Mouse (Mus musculus): ENCODE data around the gene Lyrm2. TPM values are rescaled to one million over a fixed set of nuclear protein-coding genes. Genes with fewer than 3 reads are reported as not detected.

Lyrm2 gene
- total and polyA plus RNA-seq, 2 experiments from 2014 or later, result 27.3 to 117 TPM

DNA sequence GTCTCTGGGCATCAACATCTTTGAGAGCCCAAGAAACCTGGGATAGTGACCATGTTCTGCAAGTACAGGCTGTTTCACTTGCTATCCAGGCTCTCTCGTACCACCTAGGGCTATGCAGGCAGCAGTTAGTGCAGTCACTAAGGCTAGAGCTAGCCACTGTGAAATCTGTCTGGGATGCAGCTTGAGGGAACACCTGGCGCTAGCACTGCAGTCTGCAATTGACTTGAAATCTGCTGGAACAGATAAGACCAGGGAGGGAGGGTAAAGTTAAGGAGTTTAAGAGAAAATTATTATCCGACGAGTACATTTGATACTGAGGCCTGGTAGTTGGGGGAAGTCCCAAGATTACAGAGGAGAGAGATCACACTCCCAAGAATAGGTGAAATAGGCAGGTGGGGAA, 20.1 kb upstream of the Lyrm2 start:
- H3K27me3 ChIP-seq (ENCODE audit: insufficient read depth, low read length), result no peaks in the 10 kb centered on the region
- H3K27ac ChIP-seq (ENCODE audit: low read depth, low read length), result no peak overlapping the region
- TF ChIP-seq CTCF (IDR thresholded peaks at IDR 0.05), result no peak
- H3K9me3 ChIP-seq (ENCODE audit: low read length), result no peaks in the 10 kb centered on the region
- H3K4me1 ChIP-seq (ENCODE audit: insufficient read depth, low read length), result no peaks in the 10 kb centered on the region
- H3K4me3 ChIP-seq (ENCODE audit: low read depth, low read length), result no peak overlapping the region
- no peak for DNase-seq (ENCODE audit: low spot score)
- no peak overlapping the region for H3K4me2 ChIP-seq (ENCODE audit: low read depth, low read length, poor library complexity, severe bottlenecking)
- no peak for ATAC-seq (ENCODE audit: low FRiP score)
- peaks cover 10% of the 10 kb centered on the region for H3K36me3 ChIP-seq (ENCODE audit: insufficient read depth, low read length)
- no peak overlapping the region for H3K9ac ChIP-seq (replicated peaks; ENCODE audit: low read length, poor library complexity, severe bottlenecking)
- 86% methylated on average over 4 of the region's 4 CpGs for whole genome bisulfite sequencing

- Histone ChIP-seq H3K4me1 (ENCODE audit: insufficient read depth, low read length) (no peaks in the 10 kb centered on the region), H3K4me3 (ENCODE audit: low read depth, low read length) (no peak overlapping the region), H3K9ac (replicated peaks; ENCODE audit: low read length, poor library complexity, severe bottlenecking) (no peak overlapping the region), H3K4me2 (ENCODE audit: low read depth, low read length, poor library complexity, severe bottlenecking) (no peak overlapping the region), H3K36me3 (ENCODE audit: insufficient read depth, low read length) (no peaks in the 10 kb centered on the region), H3K27ac (ENCODE audit: low read depth, low read length) (no peak overlapping the region), H3K27me3 (ENCODE audit: insufficient read depth, low read length) (no peaks in the 10 kb centered on the region), H3K9me3 (ENCODE audit: low read length) (no peaks in the 10 kb centered on the region)
- ATAC-seq (ENCODE audit: low FRiP score) (no peak), DNase-seq (ENCODE audit: low spot score) (no peak)
- WGBS, result 91% methylated on average over 1 of the region's 1 CpGs
- no peak for TF ChIP-seq CTCF (IDR thresholded peaks at IDR 0.05)
Measured at GRCm38 (mm10) chr4:32787110-32787509, 12.9 kb upstream of the Lyrm2 start.

DNA sequence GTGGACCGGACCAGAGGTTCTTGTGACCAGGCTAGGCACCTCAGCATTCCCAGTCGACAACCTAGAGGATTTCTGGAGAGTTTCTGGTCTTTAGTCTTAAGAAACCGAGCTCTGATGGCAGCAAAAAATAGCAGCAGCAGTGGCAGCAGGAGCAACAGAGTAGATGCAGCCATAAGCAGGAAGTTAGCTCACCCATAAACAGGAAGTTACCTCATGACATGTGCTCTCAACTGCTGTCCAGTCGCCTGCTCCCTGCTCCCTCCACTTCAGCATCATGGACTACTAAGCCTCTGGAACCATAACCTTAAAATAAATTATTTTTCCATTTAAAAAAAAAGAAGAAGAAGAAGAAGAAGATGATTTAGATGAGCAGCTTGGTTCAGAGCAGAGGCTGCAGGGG, 11.0 kb upstream of the Lyrm2 start:
- Histone ChIP-seq H3K4me3 (ENCODE audit: low read depth, low read length) (no peak overlapping the region), H3K9ac (replicated peaks; ENCODE audit: low read length, poor library complexity, severe bottlenecking) (no peak overlapping the region), H3K27ac (ENCODE audit: low read depth, low read length) (no peak overlapping the region), H3K27me3 (ENCODE audit: insufficient read depth, low read length) (no peaks in the 10 kb centered on the region), H3K9me3 (ENCODE audit: low read length) (no peaks in the 10 kb centered on the region), H3K36me3 (ENCODE audit: insufficient read depth, low read length) (no peaks in the 10 kb centered on the region), H3K4me1 (ENCODE audit: insufficient read depth, low read length) (no peaks in the 10 kb centered on the region), H3K4me2 (ENCODE audit: low read depth, low read length, poor library complexity, severe bottlenecking) (no peak overlapping the region)
- ATAC-seq (ENCODE audit: low FRiP score), result no peak
- 85% methylated on average over 4 of the region's 4 CpGs for WGBS
- no peak for DNase-seq (ENCODE audit: low spot score)
- no peak for TF ChIP-seq CTCF (IDR thresholded peaks at IDR 0.05)

DNA sequence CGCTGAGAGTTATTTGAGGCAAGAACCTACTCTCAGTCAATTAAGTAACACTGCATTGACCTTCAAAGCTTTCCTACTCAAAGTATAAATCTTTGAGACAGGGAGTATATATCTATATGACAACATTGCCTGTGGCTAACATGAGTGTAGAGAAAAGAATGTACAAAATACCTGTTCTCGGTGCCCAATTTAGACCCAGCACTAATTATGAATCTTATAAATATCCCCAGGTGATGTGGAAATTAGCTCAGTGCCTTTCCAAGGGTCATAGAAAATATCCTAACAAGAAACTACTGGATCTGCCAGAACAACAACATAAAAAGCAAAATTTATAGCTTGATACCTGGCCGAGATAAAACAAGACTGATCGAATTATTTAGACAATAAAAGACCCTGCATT, 1.1 kb upstream of the Lyrm2 start:
- Histone ChIP-seq H3K4me3 (ENCODE audit: low read depth, low read length) (no peak overlapping the region), H3K27me3 (ENCODE audit: insufficient read depth, low read length) (no peaks in the 10 kb centered on the region), H3K4me2 (ENCODE audit: low read depth, low read length, poor library complexity, severe bottlenecking) (no peak overlapping the region), H3K4me1 (ENCODE audit: insufficient read depth, low read length) (no peaks in the 10 kb centered on the region), H3K9ac (replicated peaks; ENCODE audit: low read length, poor library complexity, severe bottlenecking) (no peak overlapping the region), H3K36me3 (ENCODE audit: insufficient read depth, low read length) (no peaks in the 10 kb centered on the region), H3K9me3 (ENCODE audit: low read length) (no peaks in the 10 kb centered on the region), H3K27ac (ENCODE audit: low read depth, low read length) (no peak overlapping the region)
- DNase-seq (ENCODE audit: low spot score) (no peak), ATAC-seq (ENCODE audit: low FRiP score) (no peak)
- no peak for TF ChIP-seq CTCF (IDR thresholded peaks at IDR 0.05)
- 95% methylated on average over 4 of the region's 4 CpGs for WGBS

GRCm38 (mm10) chr4:32800577-32801170, 621 bp downstream of the Lyrm2 start:
- Histone ChIP-seq H3K9ac (replicated peaks; ENCODE audit: low read length, poor library complexity, severe bottlenecking) (peak overlapping the region; percentile 88), H3K27me3 (ENCODE audit: insufficient read depth, low read length) (no peaks in the 10 kb centered on the region), H3K4me3 (ENCODE audit: low read depth, low read length) (peak overlapping the region; percentile 66), H3K4me2 (ENCODE audit: low read depth, low read length, poor library complexity, severe bottlenecking) (peak overlapping the region; percentile 58), H3K4me1 (ENCODE audit: insufficient read depth, low read length) (no peaks in the 10 kb centered on the region), H3K9me3 (ENCODE audit: low read length) (no peaks in the 10 kb centered on the region), H3K27ac (ENCODE audit: low read depth, low read length) (peak overlapping the region; percentile 95), H3K36me3 (ENCODE audit: insufficient read depth, low read length) (peaks cover 2% of the 10 kb centered on the region; the same call in 1 of the 2 replicates)
- DNase-seq (ENCODE audit: low spot score), result no peak
- no peak for TF ChIP-seq CTCF (IDR thresholded peaks at IDR 0.05)
- peak; percentile 32; the same call in 1 of the 2 replicates for ATAC-seq (ENCODE audit: low FRiP score)
- WGBS, result 6% methylated on average over 9 of the region's 9 CpGs

- no peak overlapping the region for H3K4me2 ChIP-seq (ENCODE audit: low read depth, low read length, poor library complexity, severe bottlenecking)
- no peak overlapping the region for H3K9ac ChIP-seq (replicated peaks; ENCODE audit: low read length, poor library complexity, severe bottlenecking)
- peaks cover 25% of the 10 kb centered on the region for H3K36me3 ChIP-seq (ENCODE audit: insufficient read depth, low read length)
- H3K27me3 ChIP-seq (ENCODE audit: insufficient read depth, low read length), result no peaks in the 10 kb centered on the region
- WGBS, result 67% methylated on average over 5 of the region's 5 CpGs
- H3K4me3 ChIP-seq (ENCODE audit: low read depth, low read length), result no peak overlapping the region
- ATAC-seq (ENCODE audit: low FRiP score), result no peak
- H3K4me1 ChIP-seq (ENCODE audit: insufficient read depth, low read length), result no peaks in the 10 kb centered on the region
- H3K27ac ChIP-seq (ENCODE audit: low read depth, low read length), result no peak overlapping the region
- TF ChIP-seq CTCF (IDR thresholded peaks at IDR 0.05), result no peak
- H3K9me3 ChIP-seq (ENCODE audit: low read length), result no peaks in the 10 kb centered on the region
- no peak for DNase-seq (ENCODE audit: low spot score)
Measured at GRCm38 (mm10) chr4:32817478-32817877, 17.4 kb downstream of the Lyrm2 start.

Measured in midbrain, postnatal 0 days (tissue).